In the genomic region with DNA sequence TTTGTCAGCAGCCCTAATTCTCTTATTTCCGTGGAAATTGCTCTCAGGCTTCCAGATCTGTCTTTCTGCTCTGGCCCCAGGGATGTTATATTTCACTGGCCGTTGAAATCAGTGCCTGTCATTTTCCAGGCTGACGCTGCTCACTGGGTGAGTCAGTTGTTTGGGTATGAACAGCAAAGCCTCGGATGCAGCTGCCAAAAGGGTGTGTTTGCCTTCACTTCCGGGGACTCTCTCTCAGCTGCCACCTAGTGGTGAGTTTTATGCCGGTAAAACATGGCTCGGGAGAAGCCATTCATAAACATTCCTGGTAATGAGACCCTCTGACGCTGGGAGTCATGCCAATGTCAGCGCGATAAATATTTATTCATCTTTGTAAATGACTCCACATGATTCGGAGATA, we compare ENCODE assay signal across 8 mouse cellular contexts.
A peak's percentile ranks its signal among the peaks of the same experiment; 100 is the strongest.
DNase-seq lines count a peak whose midpoint lies in the region; ATAC-seq and TF ChIP-seq lines count a peak whose summit lies in the region.

No protein-coding gene starts in this region.

- 8% methylated on average over 11 of the region's 11 CpGs for WGBS in heart, embryonic 13.5 days
- 7% methylated on average over 11 of the region's 11 CpGs for WGBS in kidney, postnatal 0 days
- 7% methylated on average over 11 of the region's 11 CpGs for WGBS in liver, adult 2 months
- 6% methylated on average over 11 of the region's 11 CpGs for WGBS in stomach, embryonic 15.5 days

- H3K4me3 ChIP-seq in heart, embryonic 13.5 days, result peak overlapping the region; percentile 23
- no peak overlapping the region; the same call in 1 of the 2 replicates for H3K4me3 ChIP-seq in kidney, postnatal 0 days (replicated peaks; ENCODE audit: low read depth, low read length)
- H3K4me3 ChIP-seq in liver, adult 2 months (ENCODE audit: insufficient read depth, low read depth, low read length), result no peak overlapping the region
- H3K4me3 ChIP-seq in myocyte, result peak overlapping the region; percentile 20
- peak overlapping the region; percentile 16 for H3K4me3 ChIP-seq in stomach, embryonic 15.5 days (replicated peaks)

- H3ac ChIP-seq in myocyte (ENCODE audit: control insufficient read depth, insufficient read length), result no peak overlapping the region

- peak overlapping the region; percentile 58 for H3K4me2 ChIP-seq in heart, embryonic 13.5 days
- peak overlapping the region; percentile 53 for H3K4me2 ChIP-seq in kidney, postnatal 0 days (ENCODE audit: low read length)
- H3K4me2 ChIP-seq in myocyte (ENCODE audit: low read depth), result peak overlapping the region; percentile 90
- H3K4me2 ChIP-seq in stomach, embryonic 15.5 days, result peak overlapping the region; percentile 50

- no peaks in the 10 kb centered on the region for H3K27me3 ChIP-seq in heart, embryonic 13.5 days (replicated peaks)
- H3K27me3 ChIP-seq in kidney, postnatal 0 days (ENCODE audit: insufficient read depth, low read length), result no peaks in the 10 kb centered on the region
- no peaks in the 10 kb centered on the region for H3K27me3 ChIP-seq in liver, adult 2 months (ENCODE audit: control insufficient read depth, insufficient read depth, low read length)
- H3K27me3 ChIP-seq in myocyte (ENCODE audit: control insufficient read depth, insufficient read depth, insufficient read length), result no peaks in the 10 kb centered on the region
- H3K27me3 ChIP-seq in stomach, embryonic 15.5 days (replicated peaks), result no peaks in the 10 kb centered on the region

- no peak for ATAC-seq in heart, embryonic 13.5 days (ENCODE audit: extremely low read depth, insufficient number of reproducible peaks, low FRiP score, low TSS enrichment)
- peak; percentile 65 for ATAC-seq in kidney, postnatal 0 days (replicated peaks; ENCODE audit: low FRiP score, low read depth)
- peak; percentile 60; the same call in 1 of the 2 replicates for ATAC-seq in stomach, embryonic 15.5 days (ENCODE audit: insufficient read depth, low FRiP score, low read depth)

- H3K9me3 ChIP-seq in heart, embryonic 13.5 days, result no peaks in the 10 kb centered on the region
- H3K9me3 ChIP-seq in kidney, postnatal 0 days (replicated peaks; ENCODE audit: low read length), result no peaks in the 10 kb centered on the region
- no peaks in the 10 kb centered on the region for H3K9me3 ChIP-seq in stomach, embryonic 15.5 days

- 0 out of 2 replicates have a peak, but pooled peaks cover 8% of the 10 kb centered on the region for H3K4me1 ChIP-seq in heart, embryonic 13.5 days
- no peaks in the 10 kb centered on the region for H3K4me1 ChIP-seq in kidney, postnatal 0 days (replicated peaks; ENCODE audit: insufficient read depth, low read length)
- no peaks in the 10 kb centered on the region for H3K4me1 ChIP-seq in liver, adult 2 months (ENCODE audit: control insufficient read depth, insufficient read depth, low read length)
- peaks cover 6% of the 10 kb centered on the region; the same call in 1 of the 2 replicates for H3K4me1 ChIP-seq in stomach, embryonic 15.5 days

- DNase-seq in CD4-positive, CD25-positive, alpha-beta regulatory T cell, adult 2 months (ENCODE audit: low read depth, low spot score), result peak; percentile 85
- peak; percentile 96 for DNase-seq in brain, embryonic 14.5 days (ENCODE audit: low read depth)
- peak; percentile 85 for DNase-seq in fibroblast of lung, adult 2 months (ENCODE audit: low read depth)
- peak; percentile 94 for DNase-seq in kidney, postnatal 0 days (ENCODE audit: low spot score)
- DNase-seq in liver, adult 2 months (ENCODE audit: extremely low read depth, low read depth, low spot score), result peak; percentile 73

- H3K36me3 ChIP-seq in heart, embryonic 13.5 days, result no peaks in the 10 kb centered on the region
- no peaks in the 10 kb centered on the region for H3K36me3 ChIP-seq in kidney, postnatal 0 days (ENCODE audit: insufficient read depth, low read length)
- no peaks in the 10 kb centered on the region for H3K36me3 ChIP-seq in liver, adult 2 months (ENCODE audit: control insufficient read depth, insufficient read depth, low read length)
- H3K36me3 ChIP-seq in myocyte (ENCODE audit: control insufficient read depth, insufficient read depth), result no peaks in the 10 kb centered on the region
- H3K36me3 ChIP-seq in stomach, embryonic 15.5 days, result no peaks in the 10 kb centered on the region

- H3K79me2 ChIP-seq in liver, adult 2 months (ENCODE audit: control insufficient read depth, insufficient read depth, low read length), result no peaks in the 10 kb centered on the region
- no peaks in the 10 kb centered on the region for H3K79me2 ChIP-seq in myocyte (ENCODE audit: control insufficient read depth, insufficient read depth)

- no peak overlapping the region for H3K9ac ChIP-seq in heart, embryonic 13.5 days
- no peak overlapping the region for H3K9ac ChIP-seq in kidney, postnatal 0 days (ENCODE audit: low read depth, low read length)
- H3K9ac ChIP-seq in liver, adult 2 months (ENCODE audit: low read depth, low read length), result no peak overlapping the region
- H3K9ac ChIP-seq in stomach, embryonic 15.5 days, result no peak overlapping the region

- no peak for TF ChIP-seq POLR2A in brain, embryonic 14.5 days (IDR thresholded peaks at IDR 0.05; ENCODE audit: borderline replicate concordance, extremely low read depth, insufficient read depth, insufficient read length, poor library complexity, severe bottlenecking)
- TF ChIP-seq POLR2A in liver, adult 2 months (IDR thresholded peaks at IDR 0.05; ENCODE audit: extremely low read depth, insufficient read depth, low read length), result no peak
- no peak for TF ChIP-seq POLR2A in myocyte (IDR thresholded peaks at IDR 0.05; ENCODE audit: insufficient read length, low read depth)

- peak; percentile 86 for TF ChIP-seq CTCF in brain, embryonic 14.5 days (IDR thresholded peaks at IDR 0.05; ENCODE audit: borderline replicate concordance, extremely low read depth, insufficient read depth, insufficient read length)
- TF ChIP-seq CTCF in kidney, postnatal 0 days (IDR thresholded peaks at IDR 0.05; ENCODE audit: low read depth), result peak; percentile 90
- TF ChIP-seq CTCF in liver, adult 2 months (IDR thresholded peaks at IDR 0.05; ENCODE audit: low read depth, low read length), result peak; percentile 77

- no peak overlapping the region for H3K27ac ChIP-seq in heart, embryonic 13.5 days (replicated peaks)
- H3K27ac ChIP-seq in kidney, postnatal 0 days, result no peak overlapping the region
- H3K27ac ChIP-seq in liver, adult 2 months (replicated peaks; ENCODE audit: insufficient read depth, low read depth, low read length), result no peak overlapping the region
- no peak overlapping the region for H3K27ac ChIP-seq in stomach, embryonic 15.5 days

TF ChIP-seq in myocyte, 11 proteins besides CTCF, POLR2A, EP300 and RAD21:
- TF ChIP-seq CEBPB (IDR thresholded peaks at IDR 0.05; ENCODE audit: insufficient read depth, poor library complexity, severe bottlenecking) (no peak), REST (IDR thresholded peaks at IDR 0.05; ENCODE audit: insufficient read depth, insufficient read length) (no peak), TCF12 (IDR thresholded peaks at IDR 0.05; ENCODE audit: insufficient read depth, poor library complexity, severe bottlenecking) (peak; percentile 23), MAX (IDR thresholded peaks at IDR 0.05; ENCODE audit: low read depth) (no peak), MYOD1 (IDR thresholded peaks at IDR 0.05; ENCODE audit: control insufficient read depth in 1 of 3, insufficient read length in 2 of 3, low read depth in 2 of 3) (peak in 2 of 3 experiments; percentile 79 to 90), POLR2AphosphoS2 (IDR thresholded peaks at IDR 0.05; ENCODE audit: insufficient read length, low read depth) (no peak), USF1 (IDR thresholded peaks at IDR 0.05; ENCODE audit: low read depth) (no peak), E2F4 (IDR thresholded peaks at IDR 0.05; ENCODE audit: insufficient read depth) (no peak), TCF3 (IDR thresholded peaks at IDR 0.05; ENCODE audit: insufficient read length, low read depth) (no peak), SRF (IDR thresholded peaks at IDR 0.05; ENCODE audit: control insufficient read depth, insufficient read length, low read depth) (no peak), MYOG (IDR thresholded peaks at IDR 0.05; ENCODE audit: control insufficient read depth in 1 of 3, insufficient read depth in 1 of 3, insufficient read length in 2 of 3, low read depth in 2 of 3) (peak in 2 of 3 experiments; percentile 65 to 75)
TF ChIP-seq in myocyte: peak in this region for 3.

Comparison
In these comparisons a context has a peak if more than half of its experiments do, and no peak if none do; other contexts are left out.
1. H3K4me3 ChIP-seq: peak in heart, embryonic 13.5 days (single experiment), myocyte (single experiment) and stomach, embryonic 15.5 days (single experiment); none in kidney, postnatal 0 days (single experiment) and liver, adult 2 months (single experiment).
2. Peak in every context shown above with its lines, with median percentiles within 50 percentile points of each other: DNase-seq, CTCF ChIP-seq and H3K4me2 ChIP-seq.